Mouse (Mus musculus) heart, postnatal 25 days (tissue): ENCODE results near the gene Uba52. TPM values are rescaled to one million over a fixed set of nuclear protein-coding genes. Genes with fewer than 3 reads are reported as not detected.

ENCODE experiments used
- DNase-seq: peaks from one replicate; pipeline ENCODE4 v3.0.0; 2022; ENCODE audit warnings: low spot score
- intact Hi-C: fragments of 180-260 bp; cut with DNase I; formaldehyde crosslinking; loops from one replicate; pipeline ENCODE4 v1.15.1; 2025
- total RNA-seq, 2 experiments: library from RNA; stranded (reverse); gene quantifications; 2 replicates each; pipeline ENCODE4 v1.2.3; 2021

The Uba52 gene
- total RNA-seq, 2 experiments from 2014 or later: 1,533 to 1,573 TPM

- DNase-seq: peak; percentile 53
- intact Hi-C loops: no loop called here
These were observed 47.3 kb downstream of the Uba52 start for GRCm38 (mm10) chr8:70463306-70463705.

DNA sequence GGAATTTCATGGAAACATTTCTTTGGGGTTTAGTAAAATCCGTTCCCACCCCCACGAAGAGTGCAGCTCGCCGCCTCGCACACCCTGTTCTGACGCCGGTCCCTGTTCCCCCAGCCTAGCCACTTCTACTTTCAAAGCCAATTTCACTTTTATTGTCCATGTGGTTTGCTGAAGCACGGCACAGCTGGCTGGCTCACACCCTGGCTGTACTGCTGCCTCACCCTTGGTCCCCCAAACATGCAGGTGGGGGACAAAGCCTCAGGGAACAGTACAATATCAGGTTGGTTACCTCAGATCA lies 48.1 kb downstream of the Uba52 start:
- intact Hi-C loops: no loop called here
- DNase-seq: no peak

DNA sequence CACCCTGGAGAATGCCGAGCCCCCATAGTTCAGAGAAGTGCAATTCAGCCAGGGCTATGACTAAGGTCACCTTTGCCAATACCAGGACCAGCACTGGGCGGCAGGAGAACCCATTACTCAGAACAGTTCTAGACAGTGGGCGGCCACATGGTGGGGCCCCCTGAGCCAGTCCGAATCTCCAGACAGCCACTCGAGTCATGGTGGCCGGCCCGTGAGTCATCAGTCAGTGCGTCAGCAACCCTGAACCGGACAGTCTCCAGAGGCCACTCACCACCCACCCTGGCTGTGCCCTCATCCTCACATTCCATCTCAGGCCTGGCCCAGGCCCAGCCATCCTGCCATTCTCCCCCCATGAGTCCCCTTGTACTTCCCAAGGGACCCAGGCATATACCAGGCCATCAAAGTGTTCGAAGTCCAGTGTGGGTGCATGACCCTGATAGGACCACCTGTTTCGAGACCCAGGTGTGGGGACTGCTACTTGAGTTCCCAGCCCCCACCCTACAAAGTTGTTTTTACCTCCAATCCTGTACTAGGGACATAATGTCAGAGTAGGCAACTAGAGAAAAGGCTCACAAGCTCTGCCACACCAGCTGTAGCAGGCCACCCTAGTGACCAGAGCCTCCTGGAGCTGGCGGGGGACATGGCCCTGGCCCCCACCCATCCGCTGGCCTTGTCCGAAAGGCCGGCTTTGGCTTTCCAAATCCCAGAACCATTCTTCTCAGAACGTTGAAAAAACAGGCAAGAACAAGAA lies 48.7 kb downstream of the Uba52 start:
- intact Hi-C loops: no loop called here
- peak; percentile 41 for DNase-seq

DNA sequence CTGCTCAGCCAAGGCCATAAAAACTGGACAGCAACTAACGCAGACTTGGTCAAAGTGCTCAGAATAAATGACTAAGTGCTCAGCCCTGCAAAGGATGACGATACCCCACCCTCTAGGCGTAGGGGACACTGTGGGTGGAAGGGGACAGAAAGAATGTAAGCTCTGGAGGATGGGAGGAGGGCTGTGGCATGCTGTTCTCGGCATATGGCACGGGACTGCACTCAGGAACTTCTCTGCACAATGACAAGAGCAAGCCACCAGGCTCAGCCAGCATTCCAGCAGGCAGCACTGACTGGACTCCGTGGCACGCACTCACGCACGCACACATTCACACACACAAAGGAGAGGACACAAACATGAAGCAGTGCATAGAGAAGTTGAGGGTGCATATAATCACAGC lies 50.0 kb downstream of the Uba52 start:
- DNase-seq: no peak
- intact Hi-C loops: no loop called here

DNA sequence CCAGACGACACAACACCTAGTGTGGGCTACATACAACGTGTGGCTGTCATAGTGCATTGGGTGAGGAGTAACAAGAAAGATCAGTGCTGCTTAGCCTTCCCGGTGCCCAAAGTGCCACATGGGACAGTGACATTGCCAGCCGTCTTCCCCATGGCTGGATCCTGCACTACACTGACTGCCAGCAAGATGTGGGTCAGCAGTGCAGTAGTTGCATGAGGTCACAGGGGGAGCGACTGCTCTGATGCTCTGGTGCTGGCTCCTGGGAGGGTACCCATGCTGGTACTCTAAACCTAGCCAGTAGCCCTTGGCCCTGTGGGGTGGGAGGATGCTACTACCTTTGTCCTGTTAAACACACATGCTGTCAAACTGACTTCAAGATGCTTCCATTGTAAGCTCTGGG lies 50.4 kb downstream of the Uba52 start:
- DNase-seq: no peak
- intact Hi-C loops: no loop called here

DNA sequence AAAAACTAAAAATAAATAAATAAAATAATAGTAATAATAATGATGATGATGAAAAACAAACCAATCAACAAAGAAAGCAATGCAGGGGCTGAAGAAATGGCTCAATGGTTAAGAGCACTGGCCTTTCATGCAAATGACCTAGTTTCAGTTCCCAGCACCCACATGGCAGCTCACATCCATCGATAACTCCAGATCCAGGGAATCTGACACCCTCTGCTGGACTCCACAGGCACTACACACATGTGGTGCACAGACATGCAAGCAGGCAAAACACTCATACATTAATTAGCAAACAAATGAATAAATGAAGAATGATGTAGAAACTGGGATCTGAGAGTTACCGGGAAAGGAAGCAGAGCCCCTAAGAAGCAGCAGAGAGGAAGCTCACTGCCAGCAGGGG lies 51.0 kb downstream of the Uba52 start:
- no peak for DNase-seq
- intact Hi-C loops: no loop called here

DNA sequence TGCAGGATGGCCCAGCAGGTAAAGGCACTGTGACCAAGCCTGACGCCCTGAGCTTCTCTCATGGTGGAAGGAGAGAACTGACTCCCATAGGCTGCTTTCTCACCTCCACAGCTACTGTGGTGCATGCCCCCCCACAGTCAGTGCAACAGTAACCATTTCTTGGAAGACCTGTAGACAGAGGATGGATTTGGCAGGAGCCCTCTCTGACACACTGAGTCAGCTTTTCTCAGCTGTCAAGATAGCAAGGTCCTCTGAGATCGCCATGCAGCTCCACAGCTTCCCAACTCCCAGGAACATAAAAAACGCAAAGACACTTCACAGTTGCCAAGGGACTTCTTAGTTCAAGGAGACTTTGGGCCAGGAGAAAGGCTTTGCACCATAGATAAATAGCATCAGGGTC lies 52.1 kb downstream of the Uba52 start:
- no peak for DNase-seq
- intact Hi-C loops: no loop called here

Other genes starting within 250 kb of the Uba52 start
- 10 to 100 TPM; 12.0 to 12.3 TPM for gene Homer3, start 228.0 kb downstream of the Uba52 start, total RNA-seq
- gene Ddx49, start 208.3 kb downstream of the Uba52 start, total RNA-seq: 10 to 100 TPM; 24.7 to 33.8 TPM
- gene Cope, start 208.3 kb downstream of the Uba52 start, total RNA-seq: 100 to 1,000 TPM; 145 to 159 TPM
- under 1 TPM; 0.31 to 0.39 TPM for gene Cers1, start 195.0 kb downstream of the Uba52 start, total RNA-seq
- under 1 TPM in 1 of 2 experiments, not detected in 1; 0.21 TPM for gene Gdf1, start 181.0 kb downstream of the Uba52 start, total RNA-seq
- gene Upf1, start 157.5 kb downstream of the Uba52 start, total RNA-seq: 10 to 100 TPM; 43.2 to 46.3 TPM
- 1 to 10 TPM; 6.1 to 7.0 TPM for gene Comp, start 137.2 kb downstream of the Uba52 start, total RNA-seq
- gene Crtc1, start 71.2 kb downstream of the Uba52 start, total RNA-seq: 10 to 100 TPM; 10.3 to 10.6 TPM
- 1 to 10 TPM; 7.6 to 7.7 TPM for gene Klhl26, start 33.8 kb downstream of the Uba52 start, total RNA-seq
- not detected for gene Tmem59l, start 23.4 kb downstream of the Uba52 start, total RNA-seq
- gene Crlf1, start 17.6 kb downstream of the Uba52 start, total RNA-seq: under 1 TPM; 0.34 to 0.81 TPM
- 100 to 1,000 TPM; 102 TPM for gene Rex1bd, start 4.0 kb downstream of the Uba52 start, total RNA-seq
- gene Fkbp8, start 16.9 kb upstream of the Uba52 start, total RNA-seq: 100 to 1,000 TPM; 130 to 135 TPM
- 10 to 100 TPM; 73.6 to 76.6 TPM for gene Kxd1, start 17.2 kb upstream of the Uba52 start, total RNA-seq
- 10 to 100 TPM; 11.7 to 13.3 TPM for gene Ell, start 28.7 kb upstream of the Uba52 start, total RNA-seq
- 10 to 100 TPM; 21.5 to 25.1 TPM for gene Isyna1, start 83.6 kb upstream of the Uba52 start, total RNA-seq
- gene Ssbp4, start 98.1 kb upstream of the Uba52 start, total RNA-seq: 10 to 100 TPM; 37.0 to 37.7 TPM
- gene Lrrc25, start 105.4 kb upstream of the Uba52 start, total RNA-seq: 1 to 10 TPM; 1.4 to 1.5 TPM
- under 1 TPM; 0.56 to 0.73 TPM for gene Gdf15, start 121.7 kb upstream of the Uba52 start, total RNA-seq
- gene Pgpep1, start 149.6 kb upstream of the Uba52 start, total RNA-seq: 10 to 100 TPM; 46.8 to 47.5 TPM
- gene Lsm4, start 162.4 kb upstream of the Uba52 start, total RNA-seq: 10 to 100 TPM; 60.6 to 62.9 TPM
- gene Jund, start 188.1 kb upstream of the Uba52 start, total RNA-seq: 100 to 1,000 TPM; 136 to 141 TPM
- not detected for gene Iqcn, start 192.7 kb upstream of the Uba52 start, total RNA-seq
- gene Gm3336, start 207.7 kb upstream of the Uba52 start, total RNA-seq: not detected
- 1 to 10 TPM; 2.5 to 3.7 TPM for gene Pde4c, start 212.9 kb upstream of the Uba52 start, total RNA-seq
- 10 to 100 TPM; 49.7 to 57.6 TPM for gene Rab3a, start 243.9 kb upstream of the Uba52 start, total RNA-seq